Mouse (Mus musculus): ENCODE results near the gene Gm20503.

DNA sequence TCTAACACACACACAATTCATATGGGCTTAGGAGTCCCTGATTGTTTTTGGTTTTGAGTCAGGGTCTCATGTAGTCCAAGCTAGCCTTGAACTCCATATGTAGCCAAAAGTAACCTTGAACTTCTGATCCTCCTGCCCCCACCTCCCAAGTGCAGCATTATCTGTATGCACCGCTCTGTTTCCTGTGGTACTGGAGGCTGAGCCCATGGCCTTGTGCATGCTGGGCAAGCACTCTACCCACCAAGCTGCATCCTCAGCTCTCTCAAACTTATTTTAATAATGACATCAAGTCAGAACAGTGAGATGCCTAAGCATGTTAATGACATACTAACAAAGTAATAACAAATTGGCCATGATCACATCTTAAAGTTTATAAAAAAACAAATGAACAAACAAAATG is 48.1 kb downstream of the Gm20503 start:
- TF ChIP-seq POLR2A (IDR thresholded peaks at IDR 0.05; ENCODE audit: control insufficient read depth in 1 of 2, insufficient read depth in 1 of 2, low read depth in 1 of 2, low read length in 2 of 2, poor library complexity in 1 of 2) = no peak
- no peak for TF ChIP-seq CTCF (IDR thresholded peaks at IDR 0.05 in 2 of 3, conservative IDR thresholded peaks at IDR 0.05 in 1 of 3; ENCODE audit: control insufficient read depth in 1 of 3, insufficient read depth in 1 of 3, low read depth in 2 of 3, low read length in 3 of 3, poor library complexity in 1 of 3, severe bottlenecking in 1 of 3)
- no peak for TF ChIP-seq E2F4 (IDR thresholded peaks at IDR 0.05; ENCODE audit: borderline replicate concordance, low read depth, low read length)
- no peak for TF ChIP-seq ZKSCAN1 (IDR thresholded peaks at IDR 0.05; ENCODE audit: low read depth, low read length)
